Mouse (Mus musculus): ENCODE measurements at regions not wholly inside any gene's neighbourhood (a gene's known extent, or its start where the extent isn't known, plus 50 kb on each side); places are given as distances from the start of the nearest gene placed in this dataset.
A peak's percentile ranks its signal among the peaks of the same experiment; 100 is the strongest.

GRCm38 (mm10) chr7:73294399-73294798 lies 80.9 kb upstream of the Rgma start:
- 92% methylated on average over 6 of the region's 6 CpGs for WGBS
- no peaks in the 10 kb centered on the region for H3K4me1 ChIP-seq
- no peak overlapping the region for H3K4me3 ChIP-seq
- H3K27ac ChIP-seq (replicated peaks): no peak overlapping the region
- no peaks in the 10 kb centered on the region for H3K27me3 ChIP-seq
- H3K36me3 ChIP-seq: no peaks in the 10 kb centered on the region
- no peak overlapping the region for H3K9ac ChIP-seq (replicated peaks)
- no peaks in the 10 kb centered on the region for H3K9me3 ChIP-seq
- no peak overlapping the region for H3K4me2 ChIP-seq (replicated peaks)
- ATAC-seq (replicated peaks): no peak

- 46% methylated on average over 3 of the region's 3 CpGs for WGBS
- Histone ChIP-seq H3K9me3 (no peaks in the 10 kb centered on the region), H3K9ac (replicated peaks) (no peak overlapping the region), H3K27me3 (no peaks in the 10 kb centered on the region), H3K4me2 (replicated peaks) (no peak overlapping the region), H3K36me3 (no peaks in the 10 kb centered on the region), H3K4me3 (no peak overlapping the region), H3K27ac (replicated peaks) (no peak overlapping the region; the same call in 1 of the 2 replicates), H3K4me1 (peaks cover 27% of the 10 kb centered on the region)
- ATAC-seq (replicated peaks): peak; percentile 18; the same call in 1 of the 2 replicates
Observed at GRCm38 (mm10) chr7:73302501-73302900, 72.8 kb upstream of the Rgma start.

GRCm38 (mm10) chr7:73303818-73304217 lies 71.5 kb upstream of the Rgma start:
- Histone ChIP-seq H3K27me3 (no peaks in the 10 kb centered on the region), H3K9me3 (no peaks in the 10 kb centered on the region), H3K4me3 (no peak overlapping the region), H3K9ac (replicated peaks) (no peak overlapping the region), H3K4me2 (replicated peaks) (no peak overlapping the region), H3K27ac (replicated peaks) (peak overlapping the region; percentile 41), H3K4me1 (peaks cover 29% of the 10 kb centered on the region), H3K36me3 (no peaks in the 10 kb centered on the region)
- ATAC-seq (replicated peaks): peak; percentile 56
- WGBS: 15% methylated on average over 9 of the region's 9 CpGs

GRCm38 (mm10) chr7:73304799-73305198 lies 70.5 kb upstream of the Rgma start:
- Histone ChIP-seq H3K4me1 (peaks cover 29% of the 10 kb centered on the region), H3K9ac (replicated peaks) (no peak overlapping the region), H3K4me3 (no peak overlapping the region), H3K4me2 (replicated peaks) (no peak overlapping the region), H3K27me3 (no peaks in the 10 kb centered on the region), H3K9me3 (no peaks in the 10 kb centered on the region), H3K27ac (replicated peaks) (no peak overlapping the region), H3K36me3 (no peaks in the 10 kb centered on the region)
- WGBS: 6% methylated on average over 9 of the region's 9 CpGs
- ATAC-seq (replicated peaks): no peak

GRCm38 (mm10) chr7:73305286-73305975 lies 69.9 kb upstream of the Rgma start:
- 11% methylated on average over 14 of the region's 14 CpGs for WGBS
- no peak overlapping the region for H3K4me3 ChIP-seq
- H3K9ac ChIP-seq (replicated peaks): no peak overlapping the region
- H3K9me3 ChIP-seq: no peaks in the 10 kb centered on the region
- no peak overlapping the region for H3K27ac ChIP-seq (replicated peaks)
- H3K4me2 ChIP-seq (replicated peaks): no peak overlapping the region
- no peaks in the 10 kb centered on the region for H3K27me3 ChIP-seq
- no peaks in the 10 kb centered on the region for H3K36me3 ChIP-seq
- ATAC-seq (replicated peaks): no peak
- peaks cover 29% of the 10 kb centered on the region for H3K4me1 ChIP-seq

GRCm38 (mm10) chr7:73306296-73306695 lies 69.0 kb upstream of the Rgma start:
- H3K9me3 ChIP-seq: no peaks in the 10 kb centered on the region
- 41% methylated on average over 6 of the region's 6 CpGs for WGBS
- H3K4me2 ChIP-seq (replicated peaks): no peak overlapping the region
- H3K27me3 ChIP-seq: no peaks in the 10 kb centered on the region
- no peak overlapping the region for H3K9ac ChIP-seq (replicated peaks)
- H3K4me1 ChIP-seq: peaks cover 29% of the 10 kb centered on the region
- H3K27ac ChIP-seq (replicated peaks): no peak overlapping the region
- H3K4me3 ChIP-seq: no peak overlapping the region
- ATAC-seq (replicated peaks): no peak
- H3K36me3 ChIP-seq: no peaks in the 10 kb centered on the region

GRCm38 (mm10) chr7:73306728-73307127 lies 68.6 kb upstream of the Rgma start:
- no peaks in the 10 kb centered on the region for H3K9me3 ChIP-seq
- no peaks in the 10 kb centered on the region for H3K36me3 ChIP-seq
- WGBS: 55% methylated on average over 5 of the region's 5 CpGs
- H3K27me3 ChIP-seq: no peaks in the 10 kb centered on the region
- no peak overlapping the region for H3K4me3 ChIP-seq
- H3K9ac ChIP-seq (replicated peaks): no peak overlapping the region
- H3K4me2 ChIP-seq (replicated peaks): no peak overlapping the region
- ATAC-seq (replicated peaks): no peak
- H3K4me1 ChIP-seq: peaks cover 29% of the 10 kb centered on the region
- H3K27ac ChIP-seq (replicated peaks): no peak overlapping the region

- Histone ChIP-seq H3K36me3 (no peaks in the 10 kb centered on the region), H3K9ac (replicated peaks) (no peak overlapping the region), H3K4me2 (replicated peaks) (no peak overlapping the region), H3K27me3 (no peaks in the 10 kb centered on the region), H3K27ac (replicated peaks) (no peak overlapping the region), H3K9me3 (no peaks in the 10 kb centered on the region), H3K4me3 (no peak overlapping the region), H3K4me1 (peaks cover 29% of the 10 kb centered on the region)
- no peak for ATAC-seq (replicated peaks)
- 43% methylated on average over 13 of the region's 13 CpGs for WGBS
Observed at GRCm38 (mm10) chr7:73307586-73308490, 67.5 kb upstream of the Rgma start.

GRCm38 (mm10) chr7:73308981-73309380 lies 66.3 kb upstream of the Rgma start:
- no peak overlapping the region for H3K4me2 ChIP-seq (replicated peaks)
- no peaks in the 10 kb centered on the region for H3K9me3 ChIP-seq
- H3K9ac ChIP-seq (replicated peaks): no peak overlapping the region
- 86% methylated on average over 7 of the region's 7 CpGs for WGBS
- H3K4me1 ChIP-seq: peaks cover 26% of the 10 kb centered on the region
- no peak overlapping the region for H3K4me3 ChIP-seq
- H3K27ac ChIP-seq (replicated peaks): no peak overlapping the region
- ATAC-seq (replicated peaks): no peak
- no peaks in the 10 kb centered on the region for H3K36me3 ChIP-seq
- H3K27me3 ChIP-seq: no peaks in the 10 kb centered on the region

- 96% methylated on average over 10 of the region's 10 CpGs for WGBS
- no peak for ATAC-seq (replicated peaks)
- no peaks in the 10 kb centered on the region for H3K27me3 ChIP-seq
- no peak overlapping the region for H3K9ac ChIP-seq (replicated peaks)
- no peak overlapping the region for H3K27ac ChIP-seq (replicated peaks)
- H3K36me3 ChIP-seq: no peaks in the 10 kb centered on the region
- H3K4me1 ChIP-seq: peaks cover 17% of the 10 kb centered on the region
- H3K9me3 ChIP-seq: no peaks in the 10 kb centered on the region
- H3K4me2 ChIP-seq (replicated peaks): no peak overlapping the region
- H3K4me3 ChIP-seq: no peak overlapping the region
Observed at GRCm38 (mm10) chr7:73310056-73310455, 65.3 kb upstream of the Rgma start.

GRCm38 (mm10) chr7:73310581-73311136 lies 64.7 kb upstream of the Rgma start:
- no peaks in the 10 kb centered on the region for H3K36me3 ChIP-seq
- no peak for ATAC-seq (replicated peaks)
- no peak overlapping the region for H3K27ac ChIP-seq (replicated peaks)
- H3K4me3 ChIP-seq: no peak overlapping the region
- no peaks in the 10 kb centered on the region for H3K27me3 ChIP-seq
- WGBS: 98% methylated on average over 15 of the region's 15 CpGs
- no peak overlapping the region for H3K4me2 ChIP-seq (replicated peaks)
- H3K9me3 ChIP-seq: no peaks in the 10 kb centered on the region
- no peak overlapping the region for H3K9ac ChIP-seq (replicated peaks)
- H3K4me1 ChIP-seq: peaks cover 11% of the 10 kb centered on the region

GRCm38 (mm10) chr7:73315555-73315954 lies 59.8 kb upstream of the Rgma start:
- 75% methylated on average over 3 of the region's 3 CpGs for WGBS
- Histone ChIP-seq H3K9ac (replicated peaks) (no peak overlapping the region), H3K9me3 (no peaks in the 10 kb centered on the region), H3K36me3 (no peaks in the 10 kb centered on the region), H3K27me3 (no peaks in the 10 kb centered on the region), H3K4me2 (replicated peaks) (no peak overlapping the region), H3K27ac (replicated peaks) (no peak overlapping the region), H3K4me3 (no peak overlapping the region), H3K4me1 (0 out of 2 replicates have a peak, but pooled peaks cover 6% of the 10 kb centered on the region)
- ATAC-seq (replicated peaks): no peak

Data from forebrain, embryonic 15.5 days (tissue).